Mouse (Mus musculus): ENCODE results near the gene Neurl4. TPM values are rescaled to one million over a fixed set of nuclear protein-coding genes. Genes with fewer than 3 reads are reported as not detected.
A peak's percentile ranks its signal among the peaks of the same experiment; 100 is the strongest.

Neurl4 gene
- polyA plus RNA-seq, 1 experiment = 5.1 TPM

- Histone ChIP-seq H3K4me1 (ENCODE audit: control insufficient read depth) (peaks cover 58% of the 10 kb centered on the region), H3K9me3 (ENCODE audit: control insufficient read depth, low read length) (peaks cover 17% of the 10 kb centered on the region), H3K4me3 (replicated peaks) (peak within 1 kb of the TSS; percentile 63), H3K27me3 (ENCODE audit: control insufficient read depth) (peaks cover 68% of the 10 kb centered on the region), H3K36me3 (ENCODE audit: control insufficient read depth) (no peaks in the 10 kb centered on the region)
- no peak for TF ChIP-seq GATA1 (IDR thresholded peaks at IDR 0.05; ENCODE audit: low read length)
- no peak for TF ChIP-seq TAL1 (IDR thresholded peaks at IDR 0.05; ENCODE audit: low read length)
Measured at GRCm38 (mm10) chr11:69935137-69935879, 34.4 kb downstream of the Neurl4 start, which contains the start of gene Ybx2. TSS of gene Ybx2 (plus strand) at chr11:69935796.

- Histone ChIP-seq H3K9me3 (ENCODE audit: control insufficient read depth, low read length) (peaks cover 17% of the 10 kb centered on the region), H3K27me3 (ENCODE audit: control insufficient read depth) (peaks cover 71% of the 10 kb centered on the region), H3K4me3 (replicated peaks) (peak overlapping the region; percentile 63), H3K4me1 (ENCODE audit: control insufficient read depth) (peaks cover 61% of the 10 kb centered on the region), H3K36me3 (ENCODE audit: control insufficient read depth) (peaks cover 5% of the 10 kb centered on the region)
- TF ChIP-seq GATA1 (IDR thresholded peaks at IDR 0.05; ENCODE audit: low read length) (no peak), TAL1 (IDR thresholded peaks at IDR 0.05; ENCODE audit: low read length) (no peak)
Measured at GRCm38 (mm10) chr11:69936156-69936555, 35.3 kb downstream of the Neurl4 start.

DNA sequence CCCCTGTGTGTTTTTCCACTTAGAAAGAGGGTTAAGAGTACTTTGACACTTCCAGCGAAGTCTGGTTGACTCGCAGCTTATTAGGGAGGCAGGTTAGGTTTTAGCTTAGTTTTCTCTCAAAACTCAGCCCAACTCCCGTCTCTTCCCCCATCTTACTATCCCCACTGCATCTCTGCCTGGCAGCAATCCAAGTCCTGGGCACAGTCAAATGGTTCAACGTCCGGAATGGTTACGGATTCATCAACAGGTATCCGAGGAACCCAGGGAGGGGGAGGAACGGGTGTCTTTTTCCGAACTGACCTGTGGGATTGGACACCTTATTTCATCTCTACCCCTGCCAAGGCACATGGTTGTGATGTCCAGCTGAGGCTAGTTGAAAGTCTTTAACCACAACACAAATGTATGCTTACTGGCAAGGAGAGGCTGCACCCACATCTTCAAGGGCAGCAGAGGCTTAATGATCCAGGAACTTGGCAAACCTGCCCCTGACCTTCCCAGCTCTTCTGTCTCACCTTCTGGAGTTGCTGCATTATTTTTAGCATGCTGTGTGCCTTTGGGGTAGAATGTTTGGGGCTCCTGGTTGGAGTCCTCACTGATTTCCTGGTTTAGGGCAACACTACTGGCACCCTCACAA, 36.0 kb downstream of the Neurl4 start:
- Histone ChIP-seq H3K4me3 (replicated peaks) (no peak overlapping the region), H3K36me3 (ENCODE audit: control insufficient read depth) (peaks cover 10% of the 10 kb centered on the region), H3K27me3 (ENCODE audit: control insufficient read depth) (peaks cover 70% of the 10 kb centered on the region), H3K9me3 (ENCODE audit: control insufficient read depth, low read length) (peaks cover 17% of the 10 kb centered on the region), H3K4me1 (ENCODE audit: control insufficient read depth) (peaks cover 64% of the 10 kb centered on the region)
- TF ChIP-seq GATA1 (IDR thresholded peaks at IDR 0.05; ENCODE audit: low read length) = no peak
- TF ChIP-seq TAL1 (IDR thresholded peaks at IDR 0.05; ENCODE audit: low read length) = no peak

DNA sequence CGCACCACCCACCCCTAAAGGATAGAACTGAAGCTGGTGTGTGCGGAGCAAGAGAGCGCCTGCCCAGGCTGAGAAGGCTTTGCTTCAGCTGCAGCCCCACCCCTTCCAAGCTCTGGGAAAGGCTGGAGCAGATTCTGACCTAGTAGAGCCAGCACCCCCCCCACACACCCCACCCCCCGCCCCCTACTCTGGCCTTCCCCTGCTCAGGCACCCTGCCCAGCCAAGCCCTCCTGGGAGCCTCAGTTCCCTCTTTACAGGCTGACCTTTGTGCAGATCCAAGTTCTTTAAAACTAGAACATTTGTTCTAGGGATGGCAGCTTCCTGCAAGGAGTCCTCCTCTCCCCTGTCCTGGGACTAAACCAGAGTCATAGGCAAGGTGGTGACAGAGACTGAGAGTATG, 36.5 kb downstream of the Neurl4 start:
- no peak for TF ChIP-seq TAL1 (IDR thresholded peaks at IDR 0.05; ENCODE audit: low read length)
- no peak for TF ChIP-seq GATA1 (IDR thresholded peaks at IDR 0.05; ENCODE audit: low read length)
- Histone ChIP-seq H3K9me3 (ENCODE audit: control insufficient read depth, low read length) (peaks cover 17% of the 10 kb centered on the region), H3K27me3 (ENCODE audit: control insufficient read depth) (peaks cover 70% of the 10 kb centered on the region), H3K36me3 (ENCODE audit: control insufficient read depth) (peaks cover 16% of the 10 kb centered on the region), H3K4me3 (replicated peaks) (no peak overlapping the region), H3K4me1 (ENCODE audit: control insufficient read depth) (peaks cover 66% of the 10 kb centered on the region)

DNA sequence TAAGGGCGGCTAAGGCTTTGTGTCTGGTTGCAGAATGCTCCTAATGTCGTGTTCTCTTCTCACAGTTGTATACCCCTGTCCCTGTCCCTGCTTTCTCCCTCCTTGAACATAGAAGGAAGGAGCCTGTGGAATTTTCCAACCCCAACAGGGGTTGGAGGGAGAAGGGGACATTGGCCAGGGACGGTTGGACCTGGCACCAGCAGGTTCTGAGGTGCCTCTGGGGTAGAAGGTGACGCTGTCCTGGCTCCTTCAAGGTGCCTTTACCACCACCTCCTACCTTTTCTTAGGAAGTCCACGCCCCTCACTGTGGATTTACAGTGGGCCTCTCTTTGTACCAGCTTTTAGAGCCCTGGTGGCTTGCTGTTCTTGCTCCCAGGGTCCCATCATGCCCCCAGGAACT, 37.0 kb downstream of the Neurl4 start:
- H3K36me3 ChIP-seq (ENCODE audit: control insufficient read depth) = peaks cover 20% of the 10 kb centered on the region
- H3K27me3 ChIP-seq (ENCODE audit: control insufficient read depth) = peaks cover 72% of the 10 kb centered on the region
- peaks cover 17% of the 10 kb centered on the region for H3K9me3 ChIP-seq (ENCODE audit: control insufficient read depth, low read length)
- peaks cover 70% of the 10 kb centered on the region for H3K4me1 ChIP-seq (ENCODE audit: control insufficient read depth)
- TF ChIP-seq TAL1 (IDR thresholded peaks at IDR 0.05; ENCODE audit: low read length) (no peak), GATA1 (IDR thresholded peaks at IDR 0.05; ENCODE audit: low read length) (no peak)
- H3K4me3 ChIP-seq (replicated peaks) = no peak overlapping the region

DNA sequence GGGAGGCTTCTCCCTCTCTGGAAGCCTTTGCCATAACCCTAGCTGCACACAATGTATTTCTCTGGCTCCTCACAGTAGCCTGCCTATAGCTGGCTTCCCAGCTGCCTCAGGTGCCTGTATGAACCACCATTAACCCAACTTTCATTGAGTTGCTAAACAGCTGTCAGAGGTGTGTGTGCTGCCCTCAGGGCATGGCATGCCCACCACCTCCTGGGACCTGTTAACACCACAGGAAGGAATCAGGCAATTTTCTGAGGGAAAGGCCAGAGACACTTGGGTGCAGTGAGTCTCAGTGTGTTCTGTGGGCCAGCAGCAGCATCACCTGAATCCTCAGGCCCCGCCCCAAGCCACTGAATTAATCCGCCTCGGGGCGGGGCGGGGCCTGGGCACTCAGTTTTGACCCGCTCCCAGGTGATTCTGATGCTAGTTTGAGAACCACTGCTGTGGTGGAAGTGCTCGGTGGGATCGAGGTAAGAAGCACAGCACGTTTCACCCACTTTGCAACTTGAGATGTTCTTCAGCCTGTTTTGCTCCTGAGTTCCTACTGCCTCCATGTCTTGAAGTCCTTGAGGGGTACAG, 37.6 kb downstream of the Neurl4 start:
- Histone ChIP-seq H3K9me3 (ENCODE audit: control insufficient read depth, low read length) (peaks cover 17% of the 10 kb centered on the region), H3K27me3 (ENCODE audit: control insufficient read depth) (peaks cover 78% of the 10 kb centered on the region), H3K4me1 (ENCODE audit: control insufficient read depth) (peaks cover 77% of the 10 kb centered on the region), H3K36me3 (ENCODE audit: control insufficient read depth) (peaks cover 27% of the 10 kb centered on the region), H3K4me3 (replicated peaks) (no peak overlapping the region)
- TF ChIP-seq GATA1 (IDR thresholded peaks at IDR 0.05; ENCODE audit: low read length) = no peak
- TF ChIP-seq TAL1 (IDR thresholded peaks at IDR 0.05; ENCODE audit: low read length) = no peak

- no peak overlapping the region for H3K4me3 ChIP-seq (replicated peaks)
- H3K4me1 ChIP-seq (ENCODE audit: control insufficient read depth) = peaks cover 78% of the 10 kb centered on the region
- peaks cover 17% of the 10 kb centered on the region for H3K9me3 ChIP-seq (ENCODE audit: control insufficient read depth, low read length)
- peaks cover 34% of the 10 kb centered on the region for H3K36me3 ChIP-seq (ENCODE audit: control insufficient read depth)
- no peak for TF ChIP-seq GATA1 (IDR thresholded peaks at IDR 0.05; ENCODE audit: low read length)
- no peak for TF ChIP-seq TAL1 (IDR thresholded peaks at IDR 0.05; ENCODE audit: low read length)
- peaks cover 74% of the 10 kb centered on the region for H3K27me3 ChIP-seq (ENCODE audit: control insufficient read depth)
Measured at GRCm38 (mm10) chr11:69939181-69939580, 38.3 kb downstream of the Neurl4 start.

GRCm38 (mm10) chr11:69939731-69940130, 38.9 kb downstream of the Neurl4 start:
- TF ChIP-seq GATA1 (IDR thresholded peaks at IDR 0.05; ENCODE audit: low read length) (no peak), TAL1 (IDR thresholded peaks at IDR 0.05; ENCODE audit: low read length) (no peak)
- Histone ChIP-seq H3K9me3 (ENCODE audit: control insufficient read depth, low read length) (peaks cover 17% of the 10 kb centered on the region), H3K36me3 (ENCODE audit: control insufficient read depth) (peaks cover 39% of the 10 kb centered on the region), H3K27me3 (ENCODE audit: control insufficient read depth) (peaks cover 71% of the 10 kb centered on the region), H3K4me3 (replicated peaks) (no peak overlapping the region), H3K4me1 (ENCODE audit: control insufficient read depth) (peaks cover 78% of the 10 kb centered on the region)

GRCm38 (mm10) chr11:69940962-69941361, 40.1 kb downstream of the Neurl4 start:
- TF ChIP-seq TAL1 (IDR thresholded peaks at IDR 0.05; ENCODE audit: low read length) (no peak), GATA1 (IDR thresholded peaks at IDR 0.05; ENCODE audit: low read length) (no peak)
- H3K36me3 ChIP-seq (ENCODE audit: control insufficient read depth) = peaks cover 51% of the 10 kb centered on the region
- H3K4me3 ChIP-seq (replicated peaks) = no peak overlapping the region
- H3K4me1 ChIP-seq (ENCODE audit: control insufficient read depth) = peaks cover 78% of the 10 kb centered on the region
- peaks cover 7% of the 10 kb centered on the region for H3K9me3 ChIP-seq (ENCODE audit: control insufficient read depth, low read length)
- H3K27me3 ChIP-seq (ENCODE audit: control insufficient read depth) = peaks cover 61% of the 10 kb centered on the region
